Mouse (Mus musculus): ENCODE data around the gene Med19.

DNA sequence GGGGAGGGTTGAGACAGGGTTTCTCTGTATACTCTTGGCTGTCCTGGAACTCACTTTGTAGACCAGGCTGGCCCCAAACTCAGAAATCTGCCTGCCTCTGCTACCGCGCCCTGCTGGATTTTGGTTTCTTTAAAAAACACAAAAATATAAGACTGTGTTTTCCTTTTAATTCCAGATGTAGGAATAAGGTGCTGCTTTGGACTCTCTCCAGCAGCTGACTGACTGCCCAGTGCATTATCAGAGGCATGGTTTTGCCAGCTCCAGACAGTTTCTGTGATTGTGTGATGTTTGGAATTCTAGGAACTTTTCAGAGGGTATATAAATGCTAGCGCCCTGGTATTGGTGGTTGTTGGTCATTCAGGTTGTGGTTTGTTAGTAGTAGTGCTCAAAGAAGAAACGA is 39.2 kb downstream of the Med19 start:
- no peak for TF ChIP-seq CTCF (IDR thresholded peaks at IDR 0.05; ENCODE audit: borderline replicate concordance, insufficient read depth, low read depth, low read length)
- no peak for TF ChIP-seq POLR2A (IDR thresholded peaks at IDR 0.05; ENCODE audit: borderline replicate concordance, insufficient read depth, low read length)
